Mouse (Mus musculus): ENCODE measurements around the gene Gnas. TPM values are rescaled to one million over a fixed set of nuclear protein-coding genes. Genes with fewer than 3 reads are reported as not detected.
"Not testable (repeated sequence)": the region's sequence is repeated elsewhere in the genome, so short reads cannot be mapped to it uniquely, and the experiment has no call there.

The Gnas gene
- polyA plus RNA-seq, 1 experiment from 2014 or later, result 1,470 TPM

DNA sequence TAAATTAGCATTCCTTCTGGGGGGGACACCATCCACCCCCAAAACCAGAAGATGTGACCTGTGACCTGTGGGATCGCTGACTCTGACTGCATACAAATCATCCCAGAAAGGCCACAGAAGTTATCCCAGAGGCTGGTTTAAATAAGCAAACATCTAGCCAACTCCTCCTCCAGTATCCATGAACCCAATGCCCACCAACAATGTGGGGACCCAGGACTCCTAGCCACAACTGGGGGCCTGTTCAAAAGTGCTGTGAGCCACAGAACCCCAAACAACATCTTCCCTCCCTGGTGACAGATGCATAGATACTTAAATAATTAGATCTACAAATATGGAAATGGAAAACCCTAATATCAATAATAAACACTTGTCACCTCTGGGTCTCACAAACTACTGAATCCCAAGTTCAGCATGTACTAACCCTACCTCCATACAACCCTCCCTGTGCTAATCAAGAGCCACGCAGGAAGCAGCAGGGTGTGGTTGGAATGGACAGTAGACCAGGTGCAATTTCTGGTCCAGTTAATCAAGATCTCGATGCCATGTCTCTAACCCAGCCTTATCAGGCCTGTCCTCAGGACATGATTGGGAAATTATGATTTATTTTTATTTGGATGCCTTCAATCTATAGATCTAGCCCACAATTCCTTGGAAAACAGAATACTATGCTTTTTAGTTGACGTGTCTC, 56.9 kb downstream of the Gnas start:
- H3K9ac ChIP-seq (replicated peaks; ENCODE audit: low read depth, low read length), result no peak overlapping the region
- no peak for ATAC-seq (ENCODE audit: insufficient number of reproducible peaks, insufficient read depth, low FRiP score, low read depth)
- H3K9me3 ChIP-seq (ENCODE audit: control insufficient read depth, low read depth, low read length), result no peaks in the 10 kb centered on the region
- peaks cover 44% of the 10 kb centered on the region for H3K4me1 ChIP-seq (ENCODE audit: control insufficient read depth, insufficient read depth, low read length)
- H3K4me3 ChIP-seq (ENCODE audit: low read depth, low read length), result no peak overlapping the region
- no peak overlapping the region for H3K27ac ChIP-seq (ENCODE audit: low read length)
- peaks cover 47% of the 10 kb centered on the region for H3K36me3 ChIP-seq (ENCODE audit: control insufficient read depth, insufficient read depth, low read length)
- H3K27me3 ChIP-seq (ENCODE audit: control insufficient read depth, insufficient read depth, low read length), result no peaks in the 10 kb centered on the region
- H3K4me2 ChIP-seq (replicated peaks; ENCODE audit: low read depth, low read length), result no peak overlapping the region
- 67% methylated on average over 4 of the region's 4 CpGs for WGBS

DNA sequence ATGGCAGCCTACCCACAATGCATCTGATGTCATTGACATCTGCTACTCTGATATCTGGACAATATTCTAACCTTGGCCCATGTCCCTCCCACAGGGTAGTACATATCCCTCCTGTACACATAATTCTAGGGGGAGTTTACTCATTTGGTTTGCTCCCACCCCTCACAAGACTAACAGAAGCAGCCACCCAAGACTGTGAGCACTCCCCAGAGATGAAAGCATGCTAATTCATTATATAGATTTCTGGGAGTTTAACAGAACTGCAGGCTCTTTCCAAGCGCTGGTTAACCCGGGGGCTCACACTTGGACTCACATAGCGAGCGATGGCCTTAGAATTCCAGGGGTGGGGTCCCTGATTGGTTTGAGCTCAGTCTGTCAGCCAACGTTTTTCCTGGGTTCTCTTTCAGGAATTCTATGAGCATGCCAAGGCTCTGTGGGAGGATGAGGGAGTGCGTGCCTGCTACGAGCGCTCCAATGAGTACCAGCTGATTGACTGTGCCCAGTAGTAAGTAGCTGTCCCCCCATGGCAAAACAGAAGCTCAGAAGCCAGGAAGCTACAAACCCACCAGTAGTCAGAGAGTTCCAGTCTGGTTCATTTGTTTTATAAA, 58.8 kb downstream of the Gnas start:
- no peaks in the 10 kb centered on the region for H3K9me3 ChIP-seq (ENCODE audit: control insufficient read depth, low read depth, low read length)
- H3K36me3 ChIP-seq (ENCODE audit: control insufficient read depth, insufficient read depth, low read length), result peaks cover 50% of the 10 kb centered on the region
- H3K4me2 ChIP-seq (replicated peaks; ENCODE audit: low read depth, low read length), result no peak overlapping the region
- WGBS, result 38% methylated on average over 8 of the region's 8 CpGs
- peaks cover 39% of the 10 kb centered on the region for H3K4me1 ChIP-seq (ENCODE audit: control insufficient read depth, insufficient read depth, low read length)
- no peak overlapping the region for H3K9ac ChIP-seq (replicated peaks; ENCODE audit: low read depth, low read length)
- H3K4me3 ChIP-seq (ENCODE audit: low read depth, low read length), result no peak overlapping the region
- H3K27ac ChIP-seq (ENCODE audit: low read length), result peak overlapping the region; percentile 73
- no peaks in the 10 kb centered on the region for H3K27me3 ChIP-seq (ENCODE audit: control insufficient read depth, insufficient read depth, low read length)
- ATAC-seq (ENCODE audit: insufficient number of reproducible peaks, insufficient read depth, low FRiP score, low read depth), result no peak

DNA sequence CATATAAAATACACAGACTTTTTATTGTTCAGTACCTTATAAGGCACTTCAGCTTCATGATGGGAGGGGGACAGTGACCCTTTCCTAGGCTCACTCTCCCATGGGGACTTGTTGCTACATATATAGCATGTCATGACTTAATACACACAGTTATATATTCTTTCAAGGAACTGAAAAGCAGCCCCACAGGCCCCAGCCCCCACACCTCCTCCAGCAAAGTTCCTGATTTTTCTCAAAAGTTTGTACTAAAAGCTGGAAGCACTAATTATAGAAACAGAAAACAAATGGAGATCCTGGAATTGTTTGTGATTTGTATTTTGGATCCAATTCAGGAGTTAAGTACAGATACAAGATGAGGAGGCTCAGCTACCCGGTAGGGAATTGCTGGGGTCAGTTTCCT, 59.4 kb downstream of the Gnas start:
- Histone ChIP-seq H3K27ac (ENCODE audit: low read length) (peak overlapping the region; percentile 73), H3K9me3 (ENCODE audit: control insufficient read depth, low read depth, low read length) (no peaks in the 10 kb centered on the region), H3K4me2 (replicated peaks; ENCODE audit: low read depth, low read length) (peak overlapping the region; percentile 22), H3K27me3 (ENCODE audit: control insufficient read depth, insufficient read depth, low read length) (no peaks in the 10 kb centered on the region), H3K9ac (replicated peaks; ENCODE audit: low read depth, low read length) (no peak overlapping the region), H3K4me1 (ENCODE audit: control insufficient read depth, insufficient read depth, low read length) (peaks cover 39% of the 10 kb centered on the region), H3K4me3 (ENCODE audit: low read depth, low read length) (no peak overlapping the region), H3K36me3 (ENCODE audit: control insufficient read depth, insufficient read depth, low read length) (peaks cover 50% of the 10 kb centered on the region)
- no peak for ATAC-seq (ENCODE audit: insufficient number of reproducible peaks, insufficient read depth, low FRiP score, low read depth)
- WGBS, result 22% methylated on average over 1 of the region's 1 CpGs

DNA sequence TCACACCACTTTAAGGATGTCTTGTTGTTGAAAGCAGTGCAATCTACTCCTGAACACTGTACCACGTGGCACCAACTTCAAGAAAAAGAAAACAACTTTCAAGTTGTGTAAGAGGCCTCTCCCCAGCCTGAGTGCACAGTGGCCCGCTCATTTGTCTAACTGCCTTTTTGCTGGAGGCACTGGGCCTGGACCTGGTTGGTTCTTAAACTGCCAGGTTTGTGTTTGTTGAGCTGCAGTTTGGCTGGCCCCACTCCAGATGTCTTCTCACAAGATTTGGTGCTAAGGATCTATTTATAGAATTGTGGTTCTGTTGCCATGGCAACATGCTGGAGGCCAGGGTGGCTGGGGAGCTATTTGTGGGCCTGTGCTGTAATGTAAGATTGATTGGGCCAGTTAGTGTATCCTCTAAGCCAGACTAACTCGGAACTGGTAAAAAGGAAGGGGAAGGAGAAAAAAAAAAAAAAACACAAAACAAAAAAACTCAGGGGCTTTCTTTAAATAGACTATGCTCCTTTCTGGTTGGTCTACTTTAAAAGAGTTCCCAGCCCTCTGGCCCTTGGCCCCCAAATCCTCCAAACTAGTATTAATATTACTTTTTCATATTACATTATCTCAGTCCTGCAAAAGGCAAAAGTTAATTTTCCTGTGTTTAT, 60.0 kb downstream of the Gnas start:
- Histone ChIP-seq H3K9me3 (ENCODE audit: control insufficient read depth, low read depth, low read length) (no peaks in the 10 kb centered on the region), H3K4me2 (replicated peaks; ENCODE audit: low read depth, low read length) (peak overlapping the region; percentile 22), H3K36me3 (ENCODE audit: control insufficient read depth, insufficient read depth, low read length) (peaks cover 50% of the 10 kb centered on the region), H3K9ac (replicated peaks; ENCODE audit: low read depth, low read length) (no peak overlapping the region), H3K4me3 (ENCODE audit: low read depth, low read length) (no peak overlapping the region), H3K4me1 (ENCODE audit: control insufficient read depth, insufficient read depth, low read length) (peaks cover 37% of the 10 kb centered on the region), H3K27ac (ENCODE audit: low read length) (peak overlapping the region; percentile 73), H3K27me3 (ENCODE audit: control insufficient read depth, insufficient read depth, low read length) (no peaks in the 10 kb centered on the region)
- peak; percentile 75 for ATAC-seq (ENCODE audit: insufficient number of reproducible peaks, insufficient read depth, low FRiP score, low read depth)
- WGBS, result 8% methylated on average over 3 of the region's 3 CpGs

DNA sequence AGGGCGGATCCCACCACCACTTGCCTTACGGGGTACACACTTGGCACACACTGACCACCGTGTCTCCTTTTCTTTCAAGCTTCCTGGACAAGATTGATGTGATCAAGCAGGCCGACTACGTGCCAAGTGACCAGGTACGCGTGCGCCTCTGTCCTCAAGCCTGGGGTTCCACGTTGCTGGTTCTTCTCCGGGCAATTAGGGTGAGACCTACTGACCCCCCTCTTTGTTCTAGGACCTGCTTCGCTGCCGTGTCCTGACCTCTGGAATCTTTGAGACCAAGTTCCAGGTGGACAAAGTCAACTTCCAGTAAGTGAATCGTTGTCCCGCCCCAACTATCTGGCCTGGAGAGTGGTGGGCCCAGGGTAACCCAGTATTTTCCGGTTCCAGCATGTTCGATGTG, 60.9 kb downstream of the Gnas start:
- ATAC-seq (ENCODE audit: insufficient number of reproducible peaks, insufficient read depth, low FRiP score, low read depth), result no peak
- H3K4me3 ChIP-seq (ENCODE audit: low read depth, low read length), result no peak overlapping the region
- H3K36me3 ChIP-seq (ENCODE audit: control insufficient read depth, insufficient read depth, low read length), result peaks cover 48% of the 10 kb centered on the region
- H3K9ac ChIP-seq (replicated peaks; ENCODE audit: low read depth, low read length), result no peak overlapping the region
- peaks cover 37% of the 10 kb centered on the region for H3K4me1 ChIP-seq (ENCODE audit: control insufficient read depth, insufficient read depth, low read length)
- H3K4me2 ChIP-seq (replicated peaks; ENCODE audit: low read depth, low read length), result no peak overlapping the region
- no peak overlapping the region; the same call in 1 of the 2 replicates for H3K27ac ChIP-seq (ENCODE audit: low read length)
- no peaks in the 10 kb centered on the region for H3K9me3 ChIP-seq (ENCODE audit: control insufficient read depth, low read depth, low read length)
- 90% methylated on average over 16 of the region's 16 CpGs for whole genome bisulfite sequencing
- no peaks in the 10 kb centered on the region for H3K27me3 ChIP-seq (ENCODE audit: control insufficient read depth, insufficient read depth, low read length)

DNA sequence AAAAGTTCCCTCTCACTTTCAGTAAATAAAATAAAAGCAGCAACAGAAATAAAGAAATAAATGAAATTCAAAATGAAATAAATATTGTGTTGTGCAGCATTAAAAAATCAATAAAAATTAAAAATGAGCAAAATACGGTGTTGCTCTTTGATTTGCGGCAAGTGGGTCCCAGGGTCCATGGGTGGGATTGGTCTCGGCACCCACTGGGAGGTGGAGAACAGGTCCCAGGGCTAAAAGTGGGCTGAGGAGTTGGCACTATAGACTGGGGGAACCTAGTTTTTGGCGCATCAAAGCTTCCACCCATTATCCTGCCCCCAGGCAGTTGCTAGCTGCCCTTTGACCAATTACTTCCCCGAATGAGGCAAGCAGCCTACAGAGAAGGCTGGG, 62.5 kb downstream of the Gnas start, which contains the start of gene Gm20721:
Gene Gm20721 (minus strand): TSS at position 101 of the 387 bp plus-strand sequence.
- no peak within 1 kb of the TSS for H3K4me3 ChIP-seq (ENCODE audit: low read depth, low read length)
- H3K36me3 ChIP-seq (ENCODE audit: control insufficient read depth, insufficient read depth, low read length), result peaks cover 40% of the 10 kb centered on the region
- H3K9me3 ChIP-seq (ENCODE audit: control insufficient read depth, low read depth, low read length), result no peaks in the 10 kb centered on the region
- no peak within 1 kb of the TSS for H3K27ac ChIP-seq (ENCODE audit: low read length)
- no peak within 1 kb of the TSS for H3K9ac ChIP-seq (replicated peaks; ENCODE audit: low read depth, low read length)
- ATAC-seq (ENCODE audit: insufficient number of reproducible peaks, insufficient read depth, low FRiP score, low read depth), result no peak
- peaks cover 24% of the 10 kb centered on the region for H3K4me1 ChIP-seq (ENCODE audit: control insufficient read depth, insufficient read depth, low read length)
- no peaks in the 10 kb centered on the region for H3K27me3 ChIP-seq (ENCODE audit: control insufficient read depth, insufficient read depth, low read length)
- H3K4me2 ChIP-seq (replicated peaks; ENCODE audit: low read depth, low read length), result no peak within 1 kb of the TSS
- 97% methylated on average over 5 of the region's 5 CpGs for WGBS

DNA sequence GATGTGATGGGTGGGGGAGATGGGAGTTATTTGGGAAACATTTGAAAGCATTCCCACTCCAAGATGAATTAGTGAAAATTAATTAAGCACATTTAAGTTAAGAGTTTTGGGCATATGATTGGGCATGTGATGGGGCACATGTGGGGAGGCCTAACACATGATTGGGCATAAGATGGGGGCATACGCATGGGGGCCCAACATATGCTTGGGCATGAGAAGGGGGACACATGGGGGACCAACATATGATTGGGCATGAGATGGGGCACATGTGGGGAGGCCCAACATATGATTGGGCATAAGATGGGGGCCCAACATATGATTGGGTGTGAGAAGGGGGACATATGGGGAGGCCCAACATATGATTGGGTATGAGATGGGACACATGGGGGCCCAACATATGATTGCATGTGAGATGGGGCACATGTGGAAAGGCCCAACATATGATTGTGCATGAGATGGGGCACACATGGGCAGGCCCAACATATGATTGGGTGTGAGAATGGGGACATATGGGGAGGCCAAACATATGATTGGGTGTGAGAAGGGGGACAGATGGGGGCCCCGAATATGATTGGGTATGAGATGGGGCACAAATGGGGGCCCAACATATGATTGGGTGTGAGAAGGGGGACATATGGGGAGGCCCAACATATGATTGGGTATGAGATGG, 63.0 kb downstream of the Gnas start:
- H3K27ac ChIP-seq (ENCODE audit: low read length); ATAC-seq (ENCODE audit: insufficient number of reproducible peaks, insufficient read depth, low FRiP score, low read depth); H3K4me3 ChIP-seq (ENCODE audit: low read depth, low read length); H3K9me3 ChIP-seq (ENCODE audit: control insufficient read depth, low read depth, low read length); H3K4me2 ChIP-seq (replicated peaks; ENCODE audit: low read depth, low read length); H3K9ac ChIP-seq (replicated peaks; ENCODE audit: low read depth, low read length); H3K27me3 ChIP-seq (ENCODE audit: control insufficient read depth, insufficient read depth, low read length): not testable (repeated sequence)
- WGBS, result 98% methylated on average over 2 of the region's 2 CpGs
- Histone ChIP-seq H3K4me1 (ENCODE audit: control insufficient read depth, insufficient read depth, low read length) (peaks cover 19% of the 10 kb centered on the region), H3K36me3 (ENCODE audit: control insufficient read depth, insufficient read depth, low read length) (peaks cover 37% of the 10 kb centered on the region)

DNA sequence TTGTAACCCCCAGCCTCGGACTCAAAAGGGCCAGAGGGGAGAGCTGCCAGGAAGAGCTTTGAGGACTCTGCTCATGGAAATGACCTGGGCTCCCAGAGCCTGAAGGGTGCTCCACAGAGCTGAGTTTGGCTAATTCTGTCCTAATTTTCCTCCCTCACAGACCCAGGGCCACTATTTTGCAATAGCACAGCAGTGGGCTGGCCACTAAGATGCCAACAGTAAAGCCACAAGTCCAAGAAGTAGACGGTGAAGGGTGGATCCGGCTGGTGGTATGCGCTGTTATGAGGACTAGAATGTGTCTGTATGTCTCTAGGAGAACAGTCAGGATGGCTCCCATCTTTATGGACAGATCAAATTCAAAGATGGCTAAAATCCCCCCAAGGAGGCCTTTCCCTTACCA, 74.4 kb downstream of the Gnas start:
- no peak overlapping the region for H3K27ac ChIP-seq (ENCODE audit: low read length)
- 85% methylated on average over 4 of the region's 4 CpGs for WGBS
- no peaks in the 10 kb centered on the region for H3K9me3 ChIP-seq (ENCODE audit: control insufficient read depth, low read depth, low read length)
- H3K9ac ChIP-seq (replicated peaks; ENCODE audit: low read depth, low read length), result no peak overlapping the region
- H3K4me1 ChIP-seq (ENCODE audit: control insufficient read depth, insufficient read depth, low read length), result no peaks in the 10 kb centered on the region
- ATAC-seq (ENCODE audit: insufficient number of reproducible peaks, insufficient read depth, low FRiP score, low read depth), result no peak
- no peak overlapping the region for H3K4me2 ChIP-seq (replicated peaks; ENCODE audit: low read depth, low read length)
- no peaks in the 10 kb centered on the region for H3K36me3 ChIP-seq (ENCODE audit: control insufficient read depth, insufficient read depth, low read length)
- H3K27me3 ChIP-seq (ENCODE audit: control insufficient read depth, insufficient read depth, low read length), result no peaks in the 10 kb centered on the region
- H3K4me3 ChIP-seq (ENCODE audit: low read depth, low read length), result no peak overlapping the region
